Mouse (Mus musculus) bone marrow macrophage, adult 2 months (primary cell): Measurements from ENCODE around the gene Chn2. TPM values are rescaled to one million over a fixed set of nuclear protein-coding genes. Genes with fewer than 3 reads are reported as not detected.

Source experiments
- H3K27ac ChIP-seq: 2 replicates; pipeline ENCODE4 v1.5.1; 2012; ENCODE audit warnings: low read depth, low read length; ENCODE audit not compliant: insufficient read depth
- H3K4me1 ChIP-seq: 2 replicates; pipeline ENCODE4 v1.6.1; 2012; ENCODE audit warnings: low read length; ENCODE audit not compliant: control insufficient read depth, insufficient read depth
- H3K4me3 ChIP-seq: 2 replicates; pipeline ENCODE4 v1.5.1; 2012; ENCODE audit warnings: mild to moderate bottlenecking, low read length, moderate library complexity; ENCODE audit not compliant: insufficient read depth
- CTCF ChIP-seq: IDR thresholded peaks from 2 replicates; pipeline ENCODE4 v1.5.1; 2012; ENCODE audit warnings: low read depth, mild to moderate bottlenecking, low read length, moderate library complexity
- POLR2A ChIP-seq: IDR thresholded peaks from 2 replicates; pipeline ENCODE4 v1.6.1; 2012; ENCODE audit warnings: mild to moderate bottlenecking, low read depth, low read length, borderline replicate concordance
- polyA plus RNA-seq: library from polyadenylated mRNA; stranded (reverse); fragments of >200 nt; gene quantifications from 2 replicates; pipeline ENCODE4 v1.2.4, GENCODE M21; 2012; ENCODE audit not compliant: missing spikeins, insufficient read depth, insufficient read length

The Chn2 gene
- polyA plus RNA-seq, 1 experiment: 9.5 TPM

- H3K27ac ChIP-seq: no peak overlapping the region
- H3K4me3 ChIP-seq: no peak overlapping the region
- TF ChIP-seq POLR2A: no peak
- TF ChIP-seq CTCF: no peak
- H3K4me1 ChIP-seq: peaks cover 3% of the 10 kb centered on the region; the same call in 1 of the 2 replicates
Measured at GRCm38 (mm10) chr6:54018861-54019260, 20.5 kb upstream of the Chn2 start.

GRCm38 (mm10) chr6:54021123-54021789 is 18.1 kb upstream of the Chn2 start:
- TF ChIP-seq CTCF (no peak), POLR2A (no peak)
- H3K27ac ChIP-seq: no peak overlapping the region
- no peak overlapping the region for H3K4me3 ChIP-seq
- peaks cover 3% of the 10 kb centered on the region; the same call in 1 of the 2 replicates for H3K4me1 ChIP-seq

GRCm38 (mm10) chr6:54023846-54024245 is 15.5 kb upstream of the Chn2 start:
- H3K4me1 ChIP-seq: peaks cover 3% of the 10 kb centered on the region; the same call in 1 of the 2 replicates
- no peak for TF ChIP-seq POLR2A
- TF ChIP-seq CTCF: no peak
- no peak overlapping the region for H3K4me3 ChIP-seq
- H3K27ac ChIP-seq: no peak overlapping the region

GRCm38 (mm10) chr6:54028706-54029105 is 10.6 kb upstream of the Chn2 start:
- Histone ChIP-seq H3K4me3 (no peak overlapping the region), H3K4me1 (no peaks in the 10 kb centered on the region), H3K27ac (no peak overlapping the region)
- TF ChIP-seq CTCF (no peak), POLR2A (no peak)

GRCm38 (mm10) chr6:54030351-54030750 is 9.0 kb upstream of the Chn2 start:
- no peak overlapping the region for H3K27ac ChIP-seq
- TF ChIP-seq POLR2A (no peak), CTCF (no peak)
- H3K4me1 ChIP-seq: no peaks in the 10 kb centered on the region
- no peak overlapping the region for H3K4me3 ChIP-seq

GRCm38 (mm10) chr6:54030776-54031175 is 8.6 kb upstream of the Chn2 start:
- TF ChIP-seq CTCF: no peak
- no peak for TF ChIP-seq POLR2A
- Histone ChIP-seq H3K4me3 (no peak overlapping the region), H3K27ac (no peak overlapping the region), H3K4me1 (no peaks in the 10 kb centered on the region)

- H3K4me3 ChIP-seq: no peak overlapping the region
Measured at GRCm38 (mm10) chr6:54034471-54034870, 4.9 kb upstream of the Chn2 start.

GRCm38 (mm10) chr6:54035548-54035947 is 3.8 kb upstream of the Chn2 start:
- Histone ChIP-seq H3K4me1 (no peaks in the 10 kb centered on the region), H3K4me3 (no peak overlapping the region), H3K27ac (no peak overlapping the region)
- TF ChIP-seq CTCF (no peak), POLR2A (no peak)

More at GRCm38 (mm10) chr6:54034471-54034870, 4.9 kb upstream of the Chn2 start:
- no peak overlapping the region for H3K27ac ChIP-seq
- TF ChIP-seq POLR2A: no peak
- peak; percentile 83 for TF ChIP-seq CTCF
- no peaks in the 10 kb centered on the region for H3K4me1 ChIP-seq

- TF ChIP-seq POLR2A: no peak
- TF ChIP-seq CTCF: no peak
- peaks cover 7% of the 10 kb centered on the region for H3K4me1 ChIP-seq
- H3K4me3 ChIP-seq: no peak overlapping the region
- no peak overlapping the region for H3K27ac ChIP-seq
Measured at GRCm38 (mm10) chr6:54038866-54039265, 488 bp upstream of the Chn2 start.

GRCm38 (mm10) chr6:54039805-54040447 is 572 bp downstream of the Chn2 start:
- Histone ChIP-seq H3K4me1 (peaks cover 7% of the 10 kb centered on the region), H3K4me3 (peak overlapping the region; percentile 65), H3K27ac (no peak overlapping the region)
- TF ChIP-seq POLR2A (no peak), CTCF (no peak)
